Mouse (Mus musculus) ES-Bruce4 (cell line): ENCODE results near the gene Slco2a1. TPM values are rescaled to one million over a fixed set of nuclear protein-coding genes. Genes with fewer than 3 reads are reported as not detected.

Source experiments
- H3K27ac ChIP-seq: 2 replicates; pipeline ENCODE4 v1.5.1; 2012; ENCODE audit warnings: low read length, inconsistent platforms; ENCODE audit not compliant: insufficient read depth
- H3K27me3 ChIP-seq: 2 replicates; pipeline ENCODE4 v1.6.1; 2012; ENCODE audit warnings: mild to moderate bottlenecking, low read length, inconsistent platforms; ENCODE audit not compliant: control insufficient read depth, poor library complexity, insufficient read depth, severe bottlenecking
- H3K36me3 ChIP-seq: 2 replicates; pipeline ENCODE4 v1.6.1; 2012; ENCODE audit warnings: inconsistent platforms, mild to moderate bottlenecking, low read length, moderate library complexity; ENCODE audit not compliant: control insufficient read depth, poor library complexity, insufficient read depth, severe bottlenecking
- H3K4me1 ChIP-seq: one replicate; pipeline ENCODE4 v1.8.1; 2011; ENCODE audit warnings: low read length; ENCODE audit not compliant: control insufficient read depth, insufficient read depth
- H3K4me3 ChIP-seq: 2 replicates; pipeline ENCODE4 v1.5.1; 2011; ENCODE audit warnings: low read depth, mild to moderate bottlenecking, low read length
- H3K9ac ChIP-seq: 2 replicates; pipeline ENCODE4 v1.6.1; 2012; ENCODE audit warnings: low read depth, mild to moderate bottlenecking, inconsistent platforms; ENCODE audit not compliant: poor library complexity, severe bottlenecking
- H3K9me3 ChIP-seq: replicated peaks from 2 replicates; pipeline ENCODE4 v1.6.1; 2012; ENCODE audit warnings: mild to moderate bottlenecking, low read length, inconsistent platforms; ENCODE audit not compliant: control insufficient read depth, poor library complexity, insufficient read depth, severe bottlenecking
- CTCF ChIP-seq: IDR thresholded peaks from one replicate; pipeline ENCODE4 v1.8.1; 2011; ENCODE audit warnings: low read depth, low read length
- EP300 ChIP-seq: IDR thresholded peaks from 2 replicates; pipeline ENCODE4 v1.6.1; 2011; ENCODE audit warnings: low read depth, low read length; ENCODE audit not compliant: insufficient read depth
- POLR2A ChIP-seq: IDR thresholded peaks from one replicate; pipeline ENCODE4 v1.8.1; 2011; ENCODE audit warnings: low read length; ENCODE audit not compliant: insufficient read depth
- polyA plus RNA-seq: library from polyadenylated mRNA; stranded (reverse); fragments of >200 nt; gene quantifications from 2 replicates; pipeline ENCODE4 v1.2.4, GENCODE M21; 2011; ENCODE audit warnings: low read depth; ENCODE audit not compliant: missing spikeins, insufficient read depth, insufficient read length

The Slco2a1 gene
- polyA plus RNA-seq, 1 experiment, result 3.1 TPM

DNA sequence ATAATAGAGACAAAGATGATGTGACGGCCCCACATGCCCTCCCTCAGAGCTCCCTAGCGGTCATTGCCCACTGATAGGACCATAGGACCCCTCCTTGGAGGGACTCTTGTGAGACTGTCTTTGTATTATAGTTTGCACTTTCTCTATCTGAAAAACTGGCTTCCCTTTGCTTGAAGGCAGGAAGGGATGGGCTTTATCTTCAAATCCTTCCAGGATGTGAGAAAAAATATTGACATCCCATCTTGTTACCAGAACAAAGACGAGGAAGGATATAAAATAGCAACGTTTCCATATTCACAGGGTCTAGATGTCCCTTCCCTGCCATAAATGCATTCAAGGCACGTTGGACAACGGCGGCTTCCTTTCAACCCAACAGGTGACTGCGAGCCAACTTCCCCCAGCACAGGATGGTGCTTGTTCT is 48.5 kb downstream of the Slco2a1 start:
- TF ChIP-seq POLR2A, result no peak
- H3K36me3 ChIP-seq, result no peaks in the 10 kb centered on the region
- no peaks in the 10 kb centered on the region for H3K4me1 ChIP-seq
- no peaks in the 10 kb centered on the region for H3K9me3 ChIP-seq
- no peaks in the 10 kb centered on the region for H3K27me3 ChIP-seq
- no peak overlapping the region for H3K4me3 ChIP-seq
- H3K27ac ChIP-seq, result no peak overlapping the region
- H3K9ac ChIP-seq, result no peak overlapping the region

GRCm38 (mm10) chr9:103038266-103038665 is 49.8 kb downstream of the Slco2a1 start:
- H3K27me3 ChIP-seq, result no peaks in the 10 kb centered on the region
- TF ChIP-seq CTCF (no peak), POLR2A (no peak), EP300 (no peak)

DNA sequence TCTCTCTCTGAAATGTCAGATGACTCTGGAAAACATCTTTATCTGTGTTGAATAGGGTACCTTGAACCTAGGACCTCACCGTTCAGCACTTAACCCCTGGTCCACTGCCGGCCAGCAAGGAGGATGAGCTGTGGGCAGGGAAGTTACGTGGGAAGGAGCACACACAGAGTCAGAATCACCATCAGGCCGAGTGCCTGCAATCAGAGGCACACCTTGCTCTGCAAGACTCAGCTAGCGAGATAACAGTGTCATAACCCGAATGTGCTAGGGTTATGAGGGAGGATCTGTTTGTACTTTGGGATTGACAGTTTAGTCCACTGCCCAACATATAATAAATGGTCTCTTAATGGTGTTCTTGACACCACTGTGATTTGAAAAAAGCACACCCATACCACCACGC is 50.2 kb downstream of the Slco2a1 start:
- no peaks in the 10 kb centered on the region for H3K4me1 ChIP-seq
- TF ChIP-seq CTCF (no peak), EP300 (no peak), POLR2A (no peak)
- H3K9ac ChIP-seq, result no peak overlapping the region
- no peak overlapping the region for H3K27ac ChIP-seq
- no peak overlapping the region for H3K4me3 ChIP-seq
- no peaks in the 10 kb centered on the region for H3K36me3 ChIP-seq
- no peaks in the 10 kb centered on the region for H3K27me3 ChIP-seq
- no peaks in the 10 kb centered on the region for H3K9me3 ChIP-seq

More at GRCm38 (mm10) chr9:103038266-103038665, 49.8 kb downstream of the Slco2a1 start:
- no peaks in the 10 kb centered on the region for H3K36me3 ChIP-seq
- no peak overlapping the region for H3K4me3 ChIP-seq
- no peaks in the 10 kb centered on the region for H3K4me1 ChIP-seq
- no peaks in the 10 kb centered on the region for H3K9me3 ChIP-seq
- no peak overlapping the region for H3K9ac ChIP-seq
- H3K27ac ChIP-seq, result no peak overlapping the region

GRCm38 (mm10) chr9:103040581-103040980 is 52.1 kb downstream of the Slco2a1 start:
- Histone ChIP-seq H3K27ac (no peak overlapping the region), H3K9ac (no peak overlapping the region), H3K9me3 (no peaks in the 10 kb centered on the region), H3K27me3 (no peaks in the 10 kb centered on the region), H3K4me3 (no peak overlapping the region), H3K36me3 (no peaks in the 10 kb centered on the region), H3K4me1 (no peaks in the 10 kb centered on the region)
- TF ChIP-seq POLR2A, result no peak
- no peak for TF ChIP-seq EP300
- TF ChIP-seq CTCF, result no peak

- no peak for TF ChIP-seq CTCF
- no peak for TF ChIP-seq POLR2A
- no peak for TF ChIP-seq EP300
- H3K4me3 ChIP-seq, result no peak overlapping the region
- no peaks in the 10 kb centered on the region for H3K9me3 ChIP-seq
- no peaks in the 10 kb centered on the region for H3K36me3 ChIP-seq
- H3K27ac ChIP-seq, result no peak overlapping the region
- H3K9ac ChIP-seq, result no peak overlapping the region
- H3K27me3 ChIP-seq, result no peaks in the 10 kb centered on the region
- H3K4me1 ChIP-seq, result no peaks in the 10 kb centered on the region
Measured at GRCm38 (mm10) chr9:103045406-103045805, 56.9 kb downstream of the Slco2a1 start.

DNA sequence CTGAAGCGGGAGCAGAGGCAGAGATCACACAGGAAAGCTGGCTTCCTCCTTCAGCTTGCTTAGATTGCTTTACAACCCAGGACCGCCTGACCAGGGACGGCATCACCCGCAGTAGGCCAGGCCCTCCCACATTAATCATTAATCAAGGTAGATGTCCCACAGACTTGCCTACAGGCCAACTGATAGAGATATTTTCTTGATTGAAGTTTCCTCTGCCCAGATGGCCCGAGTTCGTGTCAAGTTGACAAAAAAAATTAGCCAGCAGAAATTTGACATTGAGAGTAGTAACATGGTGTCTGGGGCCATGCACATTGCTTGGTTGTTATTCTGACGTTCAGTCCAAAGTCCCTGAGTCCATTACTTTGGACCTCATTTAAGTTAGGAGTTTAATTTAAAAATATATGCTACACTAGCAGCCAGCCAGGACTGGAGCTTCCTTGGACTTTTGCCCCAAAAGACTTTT is 60.6 kb downstream of the Slco2a1 start:
- no peaks in the 10 kb centered on the region for H3K27me3 ChIP-seq
- no peaks in the 10 kb centered on the region for H3K9me3 ChIP-seq
- no peaks in the 10 kb centered on the region for H3K4me1 ChIP-seq
- no peak for TF ChIP-seq CTCF
- no peak for TF ChIP-seq EP300
- no peak for TF ChIP-seq POLR2A
- no peak overlapping the region for H3K9ac ChIP-seq
- H3K36me3 ChIP-seq, result no peaks in the 10 kb centered on the region
- no peak overlapping the region for H3K4me3 ChIP-seq
- H3K27ac ChIP-seq, result no peak overlapping the region
